Mouse (Mus musculus) layer of hippocampus, postnatal 14 days (tissue): ENCODE results near the gene Sin3b. TPM values are rescaled to one million over a fixed set of nuclear protein-coding genes. Genes with fewer than 3 reads are reported as not detected.
A peak's percentile ranks its signal among the peaks of the same experiment; 100 is the strongest.

Source experiments
- DNase-seq, 2 experiments: peaks; one replicate each; pipeline ENCODE4 v3.0.0; 2021 to 2022; ENCODE audit warnings: low spot score in 2 of 2, mixed read lengths in 1 of 2
- microRNA-seq, 2 experiments: library from miRNA; unstranded; fragments of <30 nt; microRNA quantifications; one replicate each; pipeline ENCODE4 v1.2.0; 2021
- total RNA-seq, 2 experiments: library from RNA; stranded (reverse); gene quantifications; 2 replicates each; pipeline ENCODE4 v1.2.3; 2021

Gene Sin3b
- total RNA-seq, 2 experiments from 2014 or later = 158 to 162 TPM

DNA sequence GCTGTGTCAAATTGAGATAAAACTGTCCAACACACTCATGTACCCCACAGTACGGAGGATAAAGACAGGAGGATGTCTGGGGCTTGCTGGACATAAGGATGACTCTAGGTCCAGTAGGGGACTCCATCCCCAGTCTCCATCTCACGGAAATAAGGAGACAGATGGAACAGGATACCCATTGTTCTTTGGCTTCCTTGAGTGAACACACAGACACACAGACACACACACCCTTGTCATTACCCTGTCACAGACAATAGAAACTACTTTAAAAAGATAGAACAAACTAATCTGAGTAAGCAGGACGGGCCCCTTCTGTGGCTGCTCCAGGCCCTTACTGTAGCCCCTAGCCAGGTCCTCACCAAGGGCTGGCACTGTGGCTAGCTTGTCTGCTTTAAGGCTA lies 29.2 kb downstream of the Sin3b start:
- DNase-seq = no peak

- DNase-seq = no peak
Measured at GRCm38 (mm10) chr8:72753165-72753564, 30.1 kb downstream of the Sin3b start.

DNA sequence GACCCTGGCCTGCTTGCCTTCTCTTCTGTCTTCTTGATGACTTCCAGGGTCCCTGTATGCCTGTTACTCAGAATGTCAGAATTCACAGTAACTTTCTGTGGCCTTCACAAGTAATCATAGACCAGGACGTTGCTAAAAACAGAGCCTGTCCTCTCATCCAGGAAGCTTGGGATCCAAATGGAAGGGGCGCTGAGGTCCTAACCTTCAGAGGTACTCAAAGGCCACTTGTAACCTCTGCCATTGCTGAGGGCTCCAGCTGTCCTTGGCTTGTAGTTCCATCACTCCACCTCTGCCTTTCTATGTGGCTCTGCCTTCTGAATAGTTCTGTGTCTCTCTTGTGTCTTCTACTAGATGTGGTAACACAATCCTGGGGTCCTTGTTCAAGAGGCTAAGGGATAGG lies 30.7 kb downstream of the Sin3b start:
- DNase-seq = no peak

DNA sequence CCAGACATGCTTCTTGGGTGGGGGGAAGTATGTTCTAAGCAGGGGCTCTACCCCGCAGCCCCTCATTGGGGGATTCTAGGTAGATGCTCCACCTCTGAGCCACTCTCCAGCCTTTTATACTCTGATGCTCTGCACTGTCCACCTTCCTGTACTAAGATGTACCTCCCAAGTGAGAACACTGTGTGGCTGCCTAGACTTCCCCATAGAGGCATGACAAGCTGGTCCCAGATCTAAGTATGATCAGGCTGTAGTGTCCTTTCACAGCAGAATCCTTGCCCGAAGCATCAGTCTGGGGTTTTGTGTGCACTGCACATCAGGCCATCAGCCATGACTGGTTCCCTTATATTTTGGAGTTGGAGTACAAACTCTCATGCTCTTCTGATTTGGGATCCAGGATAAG lies 32.9 kb downstream of the Sin3b start:
- DNase-seq = peak in 1 of 2 experiments; percentile 0

GRCm38 (mm10) chr8:72756771-72757390 lies 33.8 kb downstream of the Sin3b start:
- peak in 1 of 2 experiments; percentile 0 for DNase-seq

DNA sequence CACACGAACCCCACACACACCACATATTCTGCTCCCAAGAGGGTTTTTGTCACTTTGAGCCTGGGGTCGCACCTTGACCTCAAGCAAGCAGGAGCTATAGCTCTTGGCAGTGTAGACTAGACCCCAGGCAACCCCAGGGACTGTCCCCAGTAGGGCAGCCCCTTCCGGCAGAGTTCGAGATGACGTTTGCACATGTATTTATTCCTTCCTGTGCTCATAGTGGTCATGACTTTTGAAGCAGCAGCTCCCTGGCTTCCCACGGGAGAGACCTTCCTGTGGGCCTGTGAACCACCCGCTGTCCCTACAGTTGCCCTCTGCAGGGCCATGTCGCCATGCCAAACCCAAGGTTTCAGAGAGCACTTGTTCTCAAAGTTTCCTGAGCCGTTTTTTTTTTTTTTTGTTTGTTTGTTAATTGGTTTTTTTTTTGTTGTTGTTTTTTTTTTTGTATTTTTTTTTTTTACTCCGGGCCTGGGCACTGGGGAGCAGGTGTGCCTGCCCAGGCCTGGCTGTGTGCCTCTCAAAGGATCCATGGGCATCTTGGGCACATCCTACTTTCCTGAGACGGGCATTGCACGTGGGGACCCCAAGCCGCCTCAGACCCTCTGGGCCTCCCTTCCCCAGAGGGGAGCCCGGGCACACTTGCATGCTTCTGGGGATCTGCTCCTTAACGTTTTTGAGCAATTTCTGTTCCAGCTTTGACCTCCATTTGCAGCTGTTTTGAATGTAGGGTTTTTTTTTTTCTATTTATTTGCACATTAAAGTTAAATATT lies 34.5 kb downstream of the Sin3b start:
- DNase-seq = peak in 1 of 2 experiments; percentile 0

- no peak for DNase-seq
Measured at GRCm38 (mm10) chr8:72758310-72758709, 35.2 kb downstream of the Sin3b start.

GRCm38 (mm10) chr8:72760216-72760615 lies 37.1 kb downstream of the Sin3b start:
- DNase-seq = no peak

- DNase-seq = no peak
Measured at GRCm38 (mm10) chr8:72761322-72762051, 38.4 kb downstream of the Sin3b start, which contains the start of gene F2rl3. Gene F2rl3, plus strand, starts transcription at chr8:72761880.

DNA sequence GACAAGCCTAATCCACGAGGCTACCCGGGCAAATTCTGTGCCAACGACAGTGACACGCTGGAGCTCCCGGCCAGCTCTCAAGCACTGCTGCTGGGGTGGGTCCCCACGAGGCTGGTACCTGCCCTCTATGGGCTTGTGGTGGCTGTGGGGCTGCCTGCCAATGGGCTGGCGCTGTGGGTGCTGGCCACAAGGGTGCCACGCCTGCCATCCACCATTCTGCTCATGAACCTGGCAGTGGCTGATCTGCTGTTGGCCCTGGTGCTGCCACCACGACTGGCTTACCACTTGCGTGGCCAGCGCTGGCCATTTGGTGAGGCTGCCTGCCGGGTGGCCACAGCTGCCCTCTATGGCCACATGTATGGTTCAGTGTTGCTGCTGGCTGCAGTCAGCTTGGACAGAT lies 39.2 kb downstream of the Sin3b start:
- no peak for DNase-seq

GRCm38 (mm10) chr8:72765696-72766095 lies 42.6 kb downstream of the Sin3b start:
- no peak for DNase-seq

GRCm38 (mm10) chr8:72766777-72767176 lies 43.7 kb downstream of the Sin3b start:
- no peak for DNase-seq

DNA sequence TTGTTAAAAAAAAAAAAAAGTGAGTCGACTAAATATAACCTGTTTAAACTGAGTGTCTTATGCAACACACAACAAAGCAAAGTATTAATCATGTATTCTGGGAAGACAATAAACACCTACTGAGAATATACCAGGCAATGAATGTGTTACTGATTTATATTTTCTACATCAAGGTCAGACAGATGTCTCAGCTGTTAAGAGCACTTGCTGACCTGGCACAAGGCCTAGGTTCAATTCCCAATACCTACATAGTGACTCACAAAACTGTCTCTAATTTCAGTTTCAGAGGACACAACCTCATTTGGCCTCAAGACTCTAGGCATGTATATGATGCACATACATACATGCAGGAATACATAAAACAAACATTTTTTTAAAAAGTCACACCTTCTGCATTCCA lies 54.7 kb downstream of the Sin3b start:
- no peak for DNase-seq

GRCm38 (mm10) chr8:72780644-72781043 lies 57.6 kb downstream of the Sin3b start:
- DNase-seq = no peak

DNA sequence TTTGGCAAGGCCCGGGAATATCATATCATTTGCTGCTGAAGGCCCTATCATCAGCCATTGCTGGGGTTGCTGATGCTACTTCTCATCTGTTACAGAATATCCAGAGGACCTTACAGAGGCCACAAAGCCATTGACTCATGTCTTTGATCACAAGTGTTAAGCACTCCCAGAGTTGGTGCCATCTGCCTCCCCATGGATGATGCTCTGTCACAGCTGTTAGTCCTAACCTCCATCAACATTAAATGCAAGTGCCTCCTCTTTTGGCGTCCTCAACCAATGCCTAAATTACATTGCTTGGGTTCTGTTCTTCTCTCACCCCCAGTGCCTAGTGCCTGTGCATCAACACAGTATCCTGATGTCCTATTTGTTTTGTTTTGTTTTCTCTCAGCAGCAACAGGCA lies 78.5 kb downstream of the Sin3b start:
- no peak for DNase-seq

Small RNA genes lying within 50 kb of the gene (microRNA-seq; reads per million reads assigned to microRNA genes)
- gene Gm26237 = 0 reads per million in 2 experiments

Other genes starting within 250 kb of the Sin3b start
- gene Cherp, start 248.1 kb upstream of the Sin3b start, total RNA-seq = 10 to 100 TPM; 72.4 to 75.2 TPM
- gene Slc35e1, start 230.7 kb upstream of the Sin3b start, total RNA-seq = 10 to 100 TPM; 44.5 to 46.4 TPM
- 1 to 10 TPM; 9.5 TPM for gene Med26, start 175.0 kb upstream of the Sin3b start, total RNA-seq
- 100 to 1,000 TPM; 112 to 118 TPM for gene Smim7, start 152.2 kb upstream of the Sin3b start, total RNA-seq
- gene Tmem38a, start 151.2 kb upstream of the Sin3b start, total RNA-seq = 100 to 1,000 TPM; 117 to 128 TPM
- gene Nwd1, start 76.6 kb upstream of the Sin3b start, total RNA-seq = 10 to 100 TPM; 41.8 to 46.6 TPM
- gene F2rl3, start 38.6 kb downstream of the Sin3b start, total RNA-seq = under 1 TPM in 1 of 2 experiments, not detected in 1; 0.18 TPM